Mouse (Mus musculus): ENCODE measurements around the gene Slc47a2. TPM values are rescaled to one million over a fixed set of nuclear protein-coding genes. Genes with fewer than 3 reads are reported as not detected.

Gene Slc47a2
- total RNA-seq, 2 experiments from 2014 or later: not detected

DNA sequence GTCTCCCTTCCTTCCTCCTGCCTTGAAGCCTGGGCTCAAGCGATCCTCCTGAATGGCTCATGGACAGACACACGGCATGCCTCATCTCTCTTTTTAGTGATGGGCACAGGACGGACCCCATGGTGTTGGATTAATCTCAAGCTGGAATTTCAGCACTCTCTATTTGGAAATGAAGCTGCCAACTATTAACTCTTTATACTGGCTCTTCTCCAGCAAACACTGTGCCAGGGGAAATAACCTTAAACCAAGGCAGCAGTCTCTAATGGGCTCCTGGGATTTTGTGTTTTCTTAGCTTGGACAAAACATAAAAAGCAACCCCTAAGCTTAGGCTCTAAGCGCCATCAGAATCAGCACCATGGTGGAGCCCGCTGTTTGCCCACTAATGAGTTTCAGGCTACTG lies 72.3 kb downstream of the Slc47a2 start:
- Histone ChIP-seq H3K4me3 (no peak overlapping the region), H3K27ac (no peak overlapping the region)
- intact Hi-C loops (cut with DNase I): no loop called here
- DNase-seq: no peak
- TF ChIP-seq CTCF (IDR thresholded peaks at IDR 0.05): no peak

DNA sequence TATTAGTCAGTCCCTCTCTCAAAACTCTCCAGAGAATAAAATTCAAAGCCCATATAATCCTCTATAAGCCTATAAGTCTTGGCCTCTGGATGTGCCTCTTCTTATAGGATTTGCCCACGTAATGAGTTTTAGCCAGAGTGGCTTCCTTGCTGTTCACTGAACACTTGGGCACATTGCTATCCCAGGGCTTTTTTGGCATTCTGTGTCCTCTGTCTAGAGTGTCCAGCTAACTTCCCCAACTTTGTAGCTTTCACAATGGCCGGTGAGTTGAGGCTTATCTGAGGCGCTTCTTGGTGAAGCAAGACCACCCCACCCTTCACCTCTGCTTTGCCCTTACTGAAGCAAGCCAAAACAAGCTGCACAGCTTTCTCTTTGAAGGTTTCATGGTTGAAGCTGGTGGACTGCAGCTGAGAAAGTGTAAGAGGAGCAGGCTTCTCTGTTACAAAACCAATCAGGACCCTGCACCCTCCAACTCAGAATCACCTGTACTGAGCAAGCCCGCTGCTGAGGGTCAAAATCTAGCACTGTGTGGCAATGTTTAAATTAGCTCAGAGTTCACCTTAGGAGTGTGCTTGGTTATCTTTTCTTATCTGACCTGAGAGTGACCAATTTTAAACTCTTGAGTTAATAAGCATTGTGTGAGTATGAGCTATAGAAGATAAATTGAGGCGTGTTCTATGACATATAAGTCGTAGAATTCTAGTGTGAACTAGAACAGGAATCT lies 73.9 kb downstream of the Slc47a2 start:
- H3K4me3 ChIP-seq: no peak overlapping the region
- H3K27ac ChIP-seq: no peak overlapping the region
- no peak for DNase-seq
- intact Hi-C loops (cut with DNase I): loop anchor here (5.0 kb wide), 1 partner anchor 91 kb away; the partner anchor contains the start of gene Usp22
- TF ChIP-seq CTCF (IDR thresholded peaks at IDR 0.05): no peak

DNA sequence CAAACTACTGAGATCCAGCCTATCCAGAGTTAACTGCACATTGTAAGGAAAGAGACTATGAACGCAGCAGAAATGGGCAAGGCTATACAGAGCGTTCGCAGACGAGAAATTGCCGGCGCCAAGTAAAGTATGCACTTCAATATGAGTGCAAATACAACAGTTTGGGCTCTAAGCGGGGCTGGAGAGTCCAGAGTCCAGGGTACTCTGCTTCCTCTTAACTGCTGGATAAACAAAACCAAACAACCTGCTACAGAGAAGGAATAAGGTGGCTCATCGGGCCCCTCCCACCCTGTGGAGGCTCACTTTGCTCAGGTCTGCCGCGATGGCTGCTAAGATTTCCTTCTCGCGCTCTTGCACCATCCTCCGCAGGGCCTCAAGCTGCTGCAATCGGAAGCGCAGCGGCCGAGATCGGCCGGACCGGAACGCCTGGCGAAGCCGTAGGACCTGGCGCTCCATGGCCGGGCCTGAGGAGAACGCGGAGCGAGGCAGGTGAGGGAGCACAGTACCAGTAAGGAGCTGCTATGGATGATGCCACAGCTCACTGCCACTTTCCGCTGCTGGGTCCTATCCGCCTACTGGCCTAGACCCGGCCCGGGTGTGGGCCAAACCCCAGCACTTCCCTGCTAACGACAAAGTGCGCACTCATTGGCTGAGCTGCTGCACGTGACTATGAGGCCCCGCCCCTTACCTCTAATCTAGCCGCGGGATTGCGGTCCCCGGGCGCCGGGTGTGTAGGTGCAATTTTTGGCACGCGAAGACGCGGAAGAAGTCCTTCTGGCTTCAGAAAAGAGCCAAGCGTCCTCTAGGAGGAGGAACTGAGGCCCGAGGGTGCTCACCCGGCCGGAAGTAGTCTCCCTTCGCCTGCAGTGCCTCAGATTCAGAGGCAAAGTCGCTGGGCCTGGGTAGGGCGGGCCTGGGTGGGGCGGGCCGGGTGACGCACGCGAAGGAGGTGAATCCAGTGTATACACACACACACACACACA lies 75.8 kb downstream of the Slc47a2 start, which contains the start of gene Aldh3a2:
Aldh3a2 (minus strand) TSS at position 914 of the 983 bp plus-strand sequence.
- TF ChIP-seq CTCF (IDR thresholded peaks at IDR 0.05): peak; percentile 14; the same call in 1 of the 2 replicates
- intact Hi-C loops (cut with DNase I): loop anchor here (5.0 kb wide), 1 partner anchor 90 kb away; the partner anchor contains the start of gene Usp22
- peak; percentile 96 for DNase-seq

DNA sequence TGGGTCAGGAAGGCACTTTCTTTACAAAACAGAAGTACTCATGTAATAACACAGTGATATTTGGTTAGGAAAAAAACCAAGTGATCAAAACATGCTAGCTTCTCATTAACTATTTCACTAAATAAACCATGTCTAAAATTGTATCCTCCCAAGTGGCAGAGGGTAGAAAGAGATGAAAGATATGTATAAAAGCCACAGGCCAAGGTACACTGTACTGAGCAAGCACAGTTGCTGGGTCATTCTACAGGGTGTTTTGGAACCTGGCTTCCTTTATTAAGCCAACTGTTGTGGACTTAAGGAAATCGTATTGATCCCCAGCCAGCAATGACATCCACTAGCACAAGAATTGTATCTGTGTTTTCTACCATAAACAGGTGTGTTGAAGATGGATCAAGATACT lies 78.8 kb downstream of the Slc47a2 start:
- intact Hi-C loops (cut with DNase I): no loop called here
- no peak overlapping the region for H3K4me3 ChIP-seq
- H3K27ac ChIP-seq: no peak overlapping the region
- DNase-seq: no peak
- no peak for TF ChIP-seq CTCF (IDR thresholded peaks at IDR 0.05)

More for the DNA sequence above, 75.8 kb downstream of the Slc47a2 start, which contains the start of gene Aldh3a2:
- H3K27ac ChIP-seq: peak within 1 kb of the TSS; percentile 98
- peak within 1 kb of the TSS; percentile 99 for H3K4me3 ChIP-seq

DNA sequence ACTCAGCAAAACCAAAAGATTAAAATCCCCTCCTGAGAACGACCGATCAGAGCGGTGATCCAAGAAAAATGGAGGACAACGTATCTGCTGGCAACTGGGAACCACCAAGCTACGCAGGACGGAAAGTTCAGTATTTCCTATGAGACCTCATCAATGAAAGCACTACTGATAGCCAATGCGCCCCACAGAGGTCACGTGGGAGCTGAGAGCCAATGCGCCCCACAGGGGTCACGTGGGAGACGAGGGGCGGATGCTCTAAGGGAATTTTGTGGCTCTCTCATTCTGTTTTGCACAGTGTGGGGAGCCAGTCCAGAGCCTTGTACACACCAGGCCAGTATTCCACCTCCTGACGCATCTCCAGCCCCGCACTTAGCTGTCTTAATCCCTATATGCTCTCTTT lies 80.1 kb downstream of the Slc47a2 start:
- no peak for TF ChIP-seq CTCF (IDR thresholded peaks at IDR 0.05)
- no peak overlapping the region for H3K4me3 ChIP-seq
- H3K27ac ChIP-seq: no peak overlapping the region
- no peak for DNase-seq
- intact Hi-C loops (cut with DNase I): no loop called here

DNA sequence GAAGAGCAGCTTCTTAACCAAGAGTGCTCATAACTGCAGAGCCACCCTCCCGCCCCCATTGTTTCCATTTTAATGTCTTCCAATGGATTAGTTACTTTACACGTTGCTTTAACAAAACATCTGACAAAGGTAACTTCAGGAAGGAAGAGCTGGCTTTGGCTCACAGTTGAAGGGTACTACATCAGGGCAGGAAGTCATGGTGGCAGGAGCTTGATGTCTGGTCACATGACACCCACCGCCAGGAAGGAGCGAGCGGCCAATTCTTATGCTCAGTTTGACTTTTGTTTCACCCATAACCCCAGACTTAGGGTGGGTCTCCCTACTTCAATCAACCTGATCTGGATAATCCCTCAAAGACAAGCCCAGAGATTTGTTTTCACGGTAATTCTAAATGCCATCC lies 83.6 kb downstream of the Slc47a2 start:
- no peak for DNase-seq
- Histone ChIP-seq H3K4me3 (no peak overlapping the region), H3K27ac (no peak overlapping the region)
- intact Hi-C loops (cut with DNase I): no loop called here
- TF ChIP-seq CTCF (IDR thresholded peaks at IDR 0.05): no peak

DNA sequence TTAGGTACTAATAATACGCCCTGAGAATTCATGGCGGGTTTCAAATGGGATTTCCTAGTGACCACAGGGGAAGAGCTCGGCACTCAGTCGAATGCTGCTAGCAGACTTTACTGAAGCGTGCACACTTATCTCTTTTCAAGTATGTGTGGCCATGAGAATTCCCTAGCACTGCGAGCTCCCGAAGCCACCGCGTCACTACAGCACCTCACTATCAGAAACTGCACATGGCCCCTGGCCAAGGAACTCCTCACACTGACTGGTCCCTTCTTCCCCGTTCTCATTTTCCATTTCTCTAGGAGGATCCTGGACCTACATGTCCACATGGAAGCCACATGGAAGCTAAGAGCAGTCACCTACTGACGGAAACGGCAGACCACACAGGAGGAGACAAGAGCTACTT lies 89.9 kb downstream of the Slc47a2 start:
- Histone ChIP-seq H3K4me3 (no peak overlapping the region), H3K27ac (no peak overlapping the region)
- DNase-seq: no peak
- intact Hi-C loops (cut with DNase I): no loop called here
- no peak for TF ChIP-seq CTCF (IDR thresholded peaks at IDR 0.05)

DNA sequence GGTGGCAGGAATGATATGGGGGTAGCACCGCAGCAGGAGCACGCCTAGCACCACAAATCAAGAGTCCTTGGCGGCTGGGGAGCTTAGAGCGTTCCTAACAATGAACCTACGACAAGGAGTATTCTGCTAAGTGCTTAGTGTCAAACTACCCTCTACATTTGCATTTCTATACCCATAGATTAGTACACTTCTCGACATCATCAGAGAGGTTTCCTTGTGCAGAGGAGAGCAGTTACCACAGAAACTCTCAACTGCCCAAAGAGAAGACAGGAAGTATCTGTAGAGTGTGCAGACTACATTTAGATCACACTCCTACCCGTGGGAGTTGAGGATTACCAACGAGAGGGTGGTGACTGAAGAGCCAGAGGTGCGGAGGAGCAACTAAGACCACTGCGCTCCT lies 90.9 kb downstream of the Slc47a2 start:
- TF ChIP-seq CTCF (IDR thresholded peaks at IDR 0.05): no peak
- no peak overlapping the region for H3K27ac ChIP-seq
- intact Hi-C loops (cut with DNase I): no loop called here
- H3K4me3 ChIP-seq: no peak overlapping the region
- DNase-seq: no peak

Other genes with a start within 250 kb of the Slc47a2 start
- gene Tnfrsf13b, start 216.1 kb downstream of the Slc47a2 start, total RNA-seq (2021): under 1 TPM; 0.13 to 0.22 TPM
- 10 to 100 TPM; 13.4 to 16.7 TPM for gene Usp22, start 167.8 kb downstream of the Slc47a2 start, total RNA-seq (2021)
- gene Aldh3a1, start 135.3 kb downstream of the Slc47a2 start, total RNA-seq (2021): under 1 TPM in 1 of 2 experiments, not detected in 1; 0.50 TPM
- 10 to 100 TPM; 12.0 to 13.0 TPM for gene Aldh3a2, start 75.4 kb downstream of the Slc47a2 start, total RNA-seq (2021)
- 10 to 100 TPM; 13.4 to 24.4 TPM for gene Slc47a1, start 35.5 kb upstream of the Slc47a2 start, total RNA-seq (2021)
- gene Rnf112, start 111.3 kb upstream of the Slc47a2 start, total RNA-seq (2021): under 1 TPM in 1 of 2 experiments, not detected in 1; 0.11 TPM
- gene Mfap4, start 142.6 kb upstream of the Slc47a2 start, total RNA-seq (2021): 10 to 100 TPM in 1 of 2 experiments, 1 to 10 TPM in 1; 6.9 to 36.6 TPM
- gene Mapk7, start 151.5 kb upstream of the Slc47a2 start, total RNA-seq (2021): 1 to 10 TPM; 2.7 to 2.9 TPM
- 1 to 10 TPM; 3.4 to 7.0 TPM for gene B9d1, start 162.3 kb upstream of the Slc47a2 start, total RNA-seq (2021)
- gene Epn2, start 236.8 kb upstream of the Slc47a2 start, total RNA-seq (2021): 10 to 100 TPM; 19.7 to 24.7 TPM